Mouse (Mus musculus) adrenal gland, postnatal 10 days (tissue): Measurements from ENCODE around the gene Etnk2. TPM values are rescaled to one million over a fixed set of nuclear protein-coding genes. Genes with fewer than 3 reads are reported as not detected.

Experiments used
- DNase-seq: peaks from one replicate; pipeline ENCODE4 v3.0.0; 2021; ENCODE audit warnings: mixed read lengths
- total RNA-seq, 2 experiments: library from RNA; stranded (reverse); gene quantifications; 2 replicates each; pipeline ENCODE4 v1.2.3; 2021

The Etnk2 gene
- total RNA-seq, 2 experiments from 2014 or later = 10.2 to 24.1 TPM

DNA sequence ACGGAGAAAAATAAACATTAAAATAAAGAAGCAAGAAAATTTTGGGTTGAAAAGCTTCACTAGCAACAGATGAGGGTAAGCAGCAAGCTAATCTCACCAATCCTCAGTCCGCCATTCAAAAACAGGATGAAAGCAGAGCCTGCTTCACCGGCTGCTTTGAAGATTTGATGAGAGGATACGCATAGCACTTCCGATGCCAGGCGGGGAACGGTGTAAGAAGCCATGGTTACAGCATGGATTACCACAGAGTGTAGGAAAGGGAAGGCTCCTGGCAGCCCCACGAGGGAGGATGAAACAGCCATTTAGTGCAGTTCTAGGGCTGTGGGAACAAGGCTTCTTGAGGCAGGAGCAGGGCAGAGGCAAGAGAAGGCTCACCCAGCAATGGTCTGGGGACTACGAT lies 11.6 kb upstream of the Etnk2 start:
- DNase-seq = no peak

DNA sequence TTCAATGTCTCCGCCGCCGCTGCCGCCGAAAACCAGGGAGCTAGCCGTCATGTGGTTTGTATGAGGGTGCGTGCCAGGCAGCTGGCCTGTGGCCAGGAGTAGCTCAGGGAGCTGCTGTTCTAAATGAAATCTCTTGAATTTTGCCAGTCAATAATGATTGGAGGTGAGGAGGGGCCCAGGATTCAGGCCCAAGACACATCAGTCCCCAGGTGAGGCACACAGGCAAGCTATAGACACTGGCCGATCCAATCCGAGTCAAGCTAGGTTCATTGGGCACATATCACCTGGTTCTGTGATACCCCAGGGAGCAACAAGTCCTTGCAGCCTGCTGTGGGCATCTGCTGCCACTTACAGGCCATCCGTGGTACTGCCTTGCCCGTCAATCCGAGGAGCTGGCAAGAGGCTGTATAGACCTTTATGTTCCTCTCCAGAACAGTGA lies 10.0 kb upstream of the Etnk2 start:
- DNase-seq = peak; percentile 91

- DNase-seq = no peak
Observed at GRCm38 (mm10) chr1:133355469-133355868, 7.9 kb upstream of the Etnk2 start.

GRCm38 (mm10) chr1:133355912-133356311 lies 7.5 kb upstream of the Etnk2 start:
- no peak for DNase-seq

GRCm38 (mm10) chr1:133356330-133356729 lies 7.0 kb upstream of the Etnk2 start:
- DNase-seq = no peak

- DNase-seq = no peak
Observed at GRCm38 (mm10) chr1:133361006-133361405, 2.4 kb upstream of the Etnk2 start.

DNA sequence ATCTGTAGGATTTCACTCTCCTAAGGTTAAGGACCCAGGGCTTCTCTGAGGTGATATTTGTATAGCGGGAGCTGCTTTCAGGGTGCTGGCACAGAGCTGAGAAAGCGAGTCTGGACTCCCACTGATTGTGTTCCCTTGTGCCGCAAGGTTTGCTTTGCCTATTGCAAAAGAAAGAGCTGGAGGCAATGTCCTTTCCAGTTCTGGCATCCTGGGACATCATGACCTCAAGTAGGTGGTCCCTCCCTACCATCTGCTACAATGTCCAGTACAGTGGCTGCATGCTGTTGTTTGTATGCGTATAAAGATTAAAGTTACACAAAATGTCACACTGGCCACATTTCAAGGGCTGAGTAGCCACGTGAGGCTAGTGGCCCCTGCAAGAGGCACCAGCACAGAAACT lies 1.3 kb upstream of the Etnk2 start:
- DNase-seq = no peak

DNA sequence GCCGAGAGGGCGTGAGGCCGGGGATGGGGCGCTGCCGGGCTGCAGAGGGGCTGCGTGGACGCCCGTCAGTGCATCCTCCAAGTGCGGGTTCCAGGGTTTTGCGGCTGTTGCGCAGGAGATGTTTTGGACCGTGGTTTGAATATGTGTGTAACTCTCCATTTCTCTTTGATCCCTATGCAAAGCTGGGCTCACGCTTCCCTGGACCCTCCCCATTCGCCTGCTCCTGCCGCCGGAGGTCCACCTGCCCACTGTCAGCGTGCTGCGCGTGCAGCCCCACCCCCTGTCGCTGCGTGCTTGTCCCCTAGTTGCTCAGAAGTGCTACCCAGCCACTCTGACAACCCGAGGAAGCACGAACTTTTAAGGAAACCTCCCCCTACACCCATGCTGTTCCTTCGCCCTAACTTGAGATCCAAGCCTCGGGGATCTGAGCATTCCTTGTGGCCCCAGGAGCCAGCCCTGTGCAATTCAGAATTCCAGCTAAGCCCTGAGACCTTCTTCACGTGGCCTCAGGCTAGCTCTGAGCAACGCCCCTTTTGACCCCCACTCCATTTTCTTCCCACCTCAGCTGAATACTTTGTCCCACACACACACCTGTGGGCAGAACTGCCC lies 754 bp downstream of the Etnk2 start:
- DNase-seq = no peak

- peak; percentile 45 for DNase-seq
Observed at GRCm38 (mm10) chr1:133364890-133365289, 1.5 kb downstream of the Etnk2 start.

DNA sequence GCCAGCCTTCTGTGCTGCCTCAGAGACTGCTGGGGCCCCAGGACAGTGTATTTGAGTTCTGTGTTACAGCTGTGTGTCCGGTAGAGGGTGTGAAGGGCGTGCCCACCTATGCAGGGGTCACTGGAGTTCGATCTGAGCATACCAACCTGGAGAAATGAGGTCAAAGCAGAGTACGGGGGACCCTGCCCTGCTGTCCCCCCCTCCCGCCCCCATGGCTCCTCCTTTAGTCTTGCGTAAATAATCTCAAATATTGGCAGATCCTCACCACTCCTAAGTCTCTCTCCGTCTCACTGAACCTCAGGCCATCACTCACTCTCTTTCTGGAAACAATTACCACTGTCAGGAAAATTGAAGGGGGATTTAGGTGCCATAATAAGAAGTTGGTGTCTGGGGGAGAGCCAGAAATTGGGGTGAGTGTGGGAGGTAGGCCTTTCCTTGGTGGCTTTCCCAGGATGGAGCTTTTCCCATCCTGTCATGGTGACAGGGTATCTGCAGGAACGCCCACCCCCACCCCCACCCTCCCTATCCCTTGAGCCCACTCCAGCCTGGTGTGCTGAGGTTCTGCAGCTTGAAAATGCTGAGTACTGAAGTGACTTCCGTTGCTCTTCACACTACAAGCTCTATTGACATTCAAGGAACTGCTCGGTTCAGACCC lies 3.7 kb downstream of the Etnk2 start:
- no peak for DNase-seq

DNA sequence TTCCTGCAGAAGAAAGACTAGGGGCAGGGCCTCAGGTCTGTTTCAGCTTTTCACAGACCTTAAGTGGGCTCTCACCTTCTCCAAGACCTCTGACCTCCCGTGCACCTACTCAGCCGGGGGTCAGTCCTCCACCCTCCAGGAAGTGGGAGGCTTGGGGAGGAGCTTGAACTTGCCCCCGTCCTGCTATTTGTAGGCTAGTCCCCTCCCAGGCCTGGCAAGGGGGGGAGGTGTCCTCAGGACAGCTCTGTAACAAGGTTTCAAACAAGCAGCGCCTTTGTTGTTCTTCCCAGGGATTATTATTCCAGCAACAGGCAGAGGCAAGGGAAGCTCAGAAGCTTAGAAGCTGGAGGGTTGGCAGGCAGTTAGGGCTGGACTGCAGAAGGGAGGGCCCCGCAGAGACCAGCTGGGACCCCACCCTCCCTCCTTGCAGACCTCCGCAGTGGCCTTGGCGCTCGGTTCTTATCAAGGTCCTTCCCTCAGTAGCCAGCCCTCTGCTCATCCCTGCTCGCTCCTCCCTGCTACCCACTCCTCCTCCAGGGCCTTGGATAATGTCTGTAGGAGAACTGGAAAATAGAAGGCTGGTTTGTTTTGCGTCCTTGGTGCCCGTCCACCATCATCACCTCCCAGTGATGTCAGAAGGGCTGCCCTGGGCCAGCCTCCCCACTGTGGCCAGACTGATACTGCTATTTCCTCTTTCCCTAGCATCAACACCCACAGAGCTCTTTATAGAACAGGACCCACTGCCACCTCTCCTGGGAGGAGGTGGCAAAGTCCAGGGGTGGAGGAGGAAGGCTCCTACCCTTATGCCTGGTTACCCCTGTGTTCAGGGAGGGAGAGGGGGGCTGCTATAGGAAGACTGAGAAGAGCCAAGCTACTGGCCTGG lies 4.5 kb downstream of the Etnk2 start:
- peak; percentile 57 for DNase-seq

DNA sequence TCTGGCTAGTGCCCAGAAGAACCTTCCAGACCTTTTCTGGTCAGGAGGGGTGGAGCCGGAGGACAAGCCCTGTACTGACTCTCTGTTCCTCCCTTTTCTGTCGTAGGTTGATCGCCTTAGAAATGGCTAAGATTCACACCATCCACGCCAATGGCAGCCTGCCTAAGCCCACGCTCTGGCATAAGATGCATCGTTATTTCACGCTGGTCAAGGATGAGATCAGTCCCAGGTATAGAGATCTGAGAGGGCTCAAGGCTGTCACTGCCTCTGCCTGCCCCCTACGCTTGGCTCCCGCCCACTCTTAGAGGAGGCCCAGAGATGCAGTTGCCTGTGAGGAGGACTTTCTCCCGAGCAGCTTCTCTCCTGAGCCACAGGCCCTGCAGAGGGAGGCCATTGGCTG lies 5.3 kb downstream of the Etnk2 start:
- peak; percentile 45 for DNase-seq

- DNase-seq = no peak
Observed at GRCm38 (mm10) chr1:133370352-133370751, 7.0 kb downstream of the Etnk2 start.

DNA sequence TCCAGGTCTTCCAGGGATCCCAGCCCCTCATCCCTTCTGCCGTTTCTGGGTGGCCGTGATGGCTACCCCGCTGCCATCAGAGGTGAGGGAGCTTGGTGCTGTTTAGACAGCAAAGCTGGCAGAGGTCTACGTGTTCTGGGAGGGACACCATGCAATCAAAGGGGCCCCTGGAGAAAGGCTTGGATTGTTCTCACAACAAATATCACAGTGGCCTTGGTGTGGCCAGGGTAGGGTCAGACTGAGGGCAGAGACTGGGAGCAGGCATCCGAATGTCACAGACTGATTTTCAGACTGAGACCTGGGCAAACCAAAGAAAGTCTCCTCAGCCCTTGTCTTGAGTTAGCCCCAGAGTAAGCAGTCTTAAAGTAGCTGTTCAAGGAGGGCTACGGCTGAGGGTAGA lies 8.1 kb downstream of the Etnk2 start:
- DNase-seq = no peak

GRCm38 (mm10) chr1:133372113-133372512 lies 8.7 kb downstream of the Etnk2 start:
- DNase-seq = peak; percentile 60

- no peak for DNase-seq
Observed at GRCm38 (mm10) chr1:133375696-133376346, 12.4 kb downstream of the Etnk2 start.

GRCm38 (mm10) chr1:133377547-133377946 lies 14.2 kb downstream of the Etnk2 start:
- DNase-seq = no peak

GRCm38 (mm10) chr1:133379254-133379985 lies 16.0 kb downstream of the Etnk2 start:
- DNase-seq = no peak

- no peak for DNase-seq
Observed at GRCm38 (mm10) chr1:133379986-133380320, 16.6 kb downstream of the Etnk2 start.

DNA sequence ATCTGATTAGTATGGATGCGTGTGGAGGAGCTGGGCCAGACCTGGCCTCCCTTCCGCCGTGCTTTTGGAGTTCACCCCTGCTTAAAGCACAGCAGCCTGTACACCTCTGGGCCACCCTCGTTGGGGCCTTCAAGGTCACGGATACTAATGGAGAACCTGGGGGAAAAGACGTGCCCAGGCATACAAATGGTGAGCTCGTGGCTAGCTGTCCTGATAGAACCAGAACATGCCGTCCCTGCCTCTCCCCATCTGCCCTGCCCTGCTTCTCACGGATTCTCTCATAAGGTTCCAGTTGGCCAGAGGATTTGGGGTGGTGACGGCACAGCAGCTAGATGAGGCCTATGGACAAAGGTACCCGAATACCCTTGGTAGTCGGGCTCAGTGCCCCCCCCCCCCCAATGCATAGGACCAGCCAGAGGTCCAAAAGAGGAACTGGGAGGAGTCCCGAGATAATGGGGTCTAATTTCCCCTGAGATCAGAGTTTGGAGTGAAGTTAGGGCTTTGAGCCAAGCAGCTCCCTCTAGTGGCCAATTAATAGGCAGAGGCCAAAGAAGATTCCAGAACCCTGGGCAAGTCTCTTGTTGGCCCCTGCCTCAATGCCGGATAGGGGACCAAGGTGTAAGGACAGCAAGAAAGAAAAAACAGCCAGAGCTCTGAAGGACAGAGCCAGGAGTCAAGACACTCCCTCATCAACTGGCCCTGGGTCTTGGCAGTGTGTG lies 17.1 kb downstream of the Etnk2 start:
- peak; percentile 55 for DNase-seq

GRCm38 (mm10) chr1:133382008-133382407 lies 18.6 kb downstream of the Etnk2 start:
- DNase-seq = peak; percentile 90
